ENCODE assay signal across 11 mouse cellular contexts in the genomic region with DNA sequence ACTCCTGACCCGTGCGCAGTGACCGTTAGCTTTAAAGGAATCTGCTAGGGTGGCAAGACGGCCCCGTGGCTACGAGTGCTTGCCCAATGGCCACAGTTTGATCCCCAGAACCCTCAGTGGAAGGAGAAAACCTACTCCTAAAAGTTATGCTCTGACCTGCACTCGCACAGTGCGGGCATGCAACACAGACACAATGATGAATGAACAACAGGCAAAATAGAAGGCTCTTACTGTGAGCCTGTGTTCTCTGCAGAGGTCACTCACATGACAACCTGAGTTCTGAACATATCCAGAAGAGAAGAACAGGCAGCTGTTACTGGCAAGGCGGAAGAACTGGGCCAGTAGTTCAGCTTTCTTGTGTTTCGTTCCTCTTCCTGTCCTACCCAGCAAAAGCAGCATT. TPM values are rescaled to one million over a fixed set of nuclear protein-coding genes. Genes with fewer than 3 reads are reported as not detected.
DNase-seq lines count a peak whose midpoint lies in the region; ATAC-seq and TF ChIP-seq lines count a peak whose summit lies in the region.
"Had no signal": no experiment of that assay in that cellular context is flagged by ENCODE, and none has a peak within 500 bp of the region (broad histone marks: within the 10 kb centered on the region; RNA-seq: fewer than 3 reads in every experiment).

No protein-coding gene starts in this region.

- H3K9ac ChIP-seq in lung, postnatal 0 days (replicated peaks; ENCODE audit: low read depth): no peak overlapping the region
- H3K9ac ChIP-seq in heart, embryonic 14.5 days (ENCODE audit: low read length): no peak overlapping the region

- H3K4me3 ChIP-seq in lung, postnatal 0 days (ENCODE audit: low read depth, low read length): no peak overlapping the region
- no peak overlapping the region for H3K4me3 ChIP-seq in heart, embryonic 14.5 days (ENCODE audit: control insufficient read depth in 1 of 2, insufficient read depth in 1 of 2, low read depth in 1 of 2, low read length in 2 of 2)
- H3K4me3 ChIP-seq: erythroblast, embryonic 14.5 days had no signal

- TF ChIP-seq CTCF in lung, postnatal 0 days (IDR thresholded peaks at IDR 0.05): no peak

- no peaks in the 10 kb centered on the region for H3K36me3 ChIP-seq in lung, postnatal 0 days (ENCODE audit: insufficient read depth, low read length)
- H3K36me3 ChIP-seq in heart, embryonic 14.5 days (ENCODE audit: control insufficient read depth, insufficient read depth, low read length): no peaks in the 10 kb centered on the region

- WGBS in lung, postnatal 0 days: 69% methylated on average over 10 of the region's 10 CpGs
- 78% methylated on average over 10 of the region's 10 CpGs for WGBS in heart, embryonic 14.5 days

- DNase-seq in heart, adult 9 months (ENCODE audit: low spot score in 2 of 2): peak; percentile 36 to 42
- DNase-seq in heart, postnatal 14 days: no peak
- DNase-seq in lung, postnatal 0 days (ENCODE audit: low spot score): peak; percentile 24
- no peak for DNase-seq in lung, adult 18-20 months
- DNase-seq in naive thymus-derived CD4-positive, alpha-beta T cell, adult 2 months (ENCODE audit: low read depth): peak; percentile 26
- no peak for DNase-seq in retina, postnatal 1 day
- no peak for DNase-seq in frontal cortex, postnatal 14 days (ENCODE audit: low spot score in 2 of 2)
- DNase-seq: cerebellum, postnatal 25 days; lung, postnatal 14 days had no signal

- no peak for TF ChIP-seq EP300 in lung, postnatal 0 days (IDR thresholded peaks at IDR 0.05)

- intact Hi-C loops in heart, postnatal 14 days (cut with DNase I): loop anchor here (5.0 kb wide), 1 partner anchor 74 kb away; the partner anchor contains the start of gene Slc16a10

- H3K9me3 ChIP-seq in lung, postnatal 0 days (ENCODE audit: low read length): no peaks in the 10 kb centered on the region
- no peaks in the 10 kb centered on the region for H3K9me3 ChIP-seq in heart, embryonic 14.5 days (ENCODE audit: control insufficient read depth, low read length)

- ATAC-seq in lung, postnatal 0 days: no peak
- no peak for ATAC-seq in heart, embryonic 14.5 days (ENCODE audit: insufficient number of reproducible peaks, insufficient read depth, low FRiP score, low read depth)

- no peak overlapping the region for H3K27ac ChIP-seq in lung, postnatal 0 days (ENCODE audit: low read length)
- H3K27ac ChIP-seq in heart, embryonic 14.5 days (replicated peaks in 1 of 2; ENCODE audit: control insufficient read depth in 1 of 2, insufficient read depth in 1 of 2, low read depth in 2 of 2, low read length in 2 of 2): peak overlapping the region in 1 of 2 experiments; percentile 42; a peak in 1 of 4 replicates

- H3K4me1 ChIP-seq in lung, postnatal 0 days (ENCODE audit: insufficient read depth, low read depth, low read length): no peaks in the 10 kb centered on the region
- H3K4me1 ChIP-seq in heart, embryonic 14.5 days (ENCODE audit: control insufficient read depth in 2 of 2, insufficient read depth in 2 of 2, low read length in 2 of 2): peaks cover 9 to 17% of the 10 kb centered on the region in 2 experiments

- no peak overlapping the region for H3K4me2 ChIP-seq in lung, postnatal 0 days (replicated peaks; ENCODE audit: low read depth, low read length)
- 0 out of 2 replicates have a peak overlapping the region, but pooled peaks have one; percentile 35 for H3K4me2 ChIP-seq in heart, embryonic 14.5 days (ENCODE audit: low read length)

- no peaks in the 10 kb centered on the region for H3K27me3 ChIP-seq in lung, postnatal 0 days (replicated peaks; ENCODE audit: insufficient read depth, low read length)
- no peaks in the 10 kb centered on the region for H3K27me3 ChIP-seq in heart, embryonic 14.5 days (ENCODE audit: control insufficient read depth, insufficient read depth, low read length)

RNA-seq across cellular contexts. Expression of gene Mfsd4b1, which starts 43.5 kb away (rescaled TPM):
- total RNA-seq in heart, postnatal 14 days (2021): 1 to 10 TPM; 1.9 to 2.6 TPM
- polyA plus RNA-seq in lung, postnatal 0 days (2015; fragmentation: Nextera tagmentation; extraction: Ambion mirVana): 0.46 and 0.69 TPM in 2 replicates
- 0.58 and 0.89 TPM in 2 replicates for polyA plus RNA-seq in heart, embryonic 14.5 days (2014; fragmentation: Nextera tagmentation; extraction: Ambion mirVana)
- polyA plus RNA-seq: erythroblast, embryonic 14.5 days had no signal

Comparison
In these comparisons a context has a peak if more than half of its experiments do, and no peak if none do; other contexts are left out.
1. DNase-seq: peak in heart, adult 9 months (2 of 2), lung, postnatal 0 days (single experiment) and naive thymus-derived CD4-positive, alpha-beta T cell, adult 2 months (single experiment); none in heart, postnatal 14 days (0 of 2), lung, adult 18-20 months (0 of 2), retina, postnatal 1 day (single experiment) and frontal cortex, postnatal 14 days (0 of 2).